Mouse (Mus musculus): ENCODE measurements at regions not wholly inside any gene's neighbourhood (a gene's known extent, or its start where the extent isn't known, plus 50 kb on each side); places are given as distances from the start of the nearest gene placed in this dataset.

- Histone ChIP-seq H3K4me2 (no peak overlapping the region), H3K9ac (ENCODE audit: low read depth, low read length) (no peak overlapping the region), H3K4me3 (ENCODE audit: low read depth, low read length) (no peak overlapping the region), H3K4me1 (replicated peaks; ENCODE audit: control insufficient read depth, insufficient read depth, low read length) (no peaks in the 10 kb centered on the region), H3K27ac (ENCODE audit: low read depth, low read length) (no peak overlapping the region), H3K27me3 (replicated peaks; ENCODE audit: control insufficient read depth, insufficient read depth, low read length) (no peaks in the 10 kb centered on the region), H3K9me3 (ENCODE audit: control insufficient read depth, low read length) (no peaks in the 10 kb centered on the region), H3K36me3 (ENCODE audit: control insufficient read depth, insufficient read depth, low read length) (no peaks in the 10 kb centered on the region)
- WGBS = 59% methylated on average over 1 of the region's 1 CpGs
- DNase-seq (ENCODE audit: low spot score) (no peak), ATAC-seq (replicated peaks; ENCODE audit: low FRiP score) (no peak)
Measured at GRCm38 (mm10) chr1:193778181-193778580, 408.1 kb upstream of the Camk1g start.

DNA sequence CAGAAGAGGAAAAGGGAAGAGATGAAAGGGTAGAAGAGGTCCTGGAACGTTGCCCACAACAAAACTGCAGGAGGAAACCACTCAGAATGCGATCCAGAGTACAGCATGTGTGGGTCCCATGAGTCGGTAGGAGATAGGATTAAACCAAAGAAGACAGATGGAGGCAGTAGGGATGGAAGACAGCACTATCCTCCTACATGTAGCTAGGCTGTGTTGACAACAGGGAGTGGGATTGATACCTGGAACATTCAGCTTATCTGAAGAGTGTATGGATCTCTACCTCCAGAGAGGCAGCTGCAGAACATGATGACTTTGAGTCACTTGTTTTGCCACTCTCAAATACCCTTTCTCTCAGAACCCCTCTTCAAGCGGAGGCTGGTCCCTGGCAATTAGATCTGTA lies 399.4 kb upstream of the Camk1g start:
- Histone ChIP-seq H3K9ac (ENCODE audit: low read depth, low read length) (no peak overlapping the region), H3K27ac (ENCODE audit: low read depth, low read length) (no peak overlapping the region), H3K4me2 (no peak overlapping the region), H3K4me1 (replicated peaks; ENCODE audit: control insufficient read depth, insufficient read depth, low read length) (no peaks in the 10 kb centered on the region), H3K27me3 (replicated peaks; ENCODE audit: control insufficient read depth, insufficient read depth, low read length) (no peaks in the 10 kb centered on the region), H3K4me3 (ENCODE audit: low read depth, low read length) (no peak overlapping the region), H3K9me3 (ENCODE audit: control insufficient read depth, low read length) (no peaks in the 10 kb centered on the region), H3K36me3 (ENCODE audit: control insufficient read depth, insufficient read depth, low read length) (no peaks in the 10 kb centered on the region)
- DNase-seq (ENCODE audit: low spot score) (no peak), ATAC-seq (replicated peaks; ENCODE audit: low FRiP score) (no peak)
- WGBS = 79% methylated on average over 4 of the region's 4 CpGs

DNA sequence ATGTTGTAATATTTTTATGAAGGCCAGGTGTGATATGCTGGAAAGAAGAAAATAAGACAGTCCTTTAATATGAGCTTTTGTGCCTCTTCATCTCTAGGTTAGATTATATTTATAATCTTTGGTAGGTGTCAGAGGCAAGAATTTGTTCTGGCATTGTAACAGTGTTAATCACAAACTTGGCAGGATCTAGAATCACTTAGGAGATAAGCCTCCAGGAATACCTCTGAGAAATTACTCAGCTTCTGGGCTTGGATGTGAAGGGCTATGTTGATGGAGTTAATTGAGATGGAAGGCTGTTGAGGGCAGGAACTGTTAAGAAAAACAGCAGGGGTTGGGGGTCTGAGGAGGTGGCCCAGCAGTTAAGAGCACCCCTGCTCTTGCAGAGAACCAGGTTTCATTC lies 394.0 kb upstream of the Camk1g start:
- no peak overlapping the region for H3K4me3 ChIP-seq (ENCODE audit: low read depth, low read length)
- H3K9ac ChIP-seq (ENCODE audit: low read depth, low read length) = no peak overlapping the region
- H3K27me3 ChIP-seq (replicated peaks; ENCODE audit: control insufficient read depth, insufficient read depth, low read length) = no peaks in the 10 kb centered on the region
- DNase-seq (ENCODE audit: low spot score) (no peak), ATAC-seq (replicated peaks; ENCODE audit: low FRiP score) (no peak)
- no peak overlapping the region for H3K4me2 ChIP-seq
- no peaks in the 10 kb centered on the region for H3K36me3 ChIP-seq (ENCODE audit: control insufficient read depth, insufficient read depth, low read length)
- no peaks in the 10 kb centered on the region for H3K4me1 ChIP-seq (replicated peaks; ENCODE audit: control insufficient read depth, insufficient read depth, low read length)
- H3K9me3 ChIP-seq (ENCODE audit: control insufficient read depth, low read length) = no peaks in the 10 kb centered on the region
- no peak overlapping the region for H3K27ac ChIP-seq (ENCODE audit: low read depth, low read length)

DNA sequence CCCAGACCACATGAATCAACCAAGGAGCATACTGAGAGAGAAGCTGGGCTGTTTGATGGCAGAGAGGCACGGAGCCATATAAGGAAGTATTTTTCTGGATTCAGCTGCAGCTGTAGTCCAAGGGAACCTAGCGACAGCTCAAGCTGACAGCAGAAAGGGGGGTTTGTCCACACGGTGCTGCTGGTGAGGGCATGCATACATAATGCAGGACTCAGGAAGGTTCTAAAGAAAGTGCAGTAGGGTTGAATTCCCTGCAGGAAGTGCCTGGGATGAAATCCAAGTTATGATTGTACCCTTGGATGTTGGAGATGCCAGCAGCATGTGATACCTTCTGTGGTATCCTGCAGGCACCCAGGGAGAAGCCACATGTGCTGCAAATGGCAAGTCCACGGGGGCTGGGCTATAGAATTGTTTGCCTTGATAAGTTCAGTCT lies 381.7 kb upstream of the Camk1g start:
- DNase-seq (ENCODE audit: low spot score) = no peak
- H3K4me3 ChIP-seq (ENCODE audit: low read depth, low read length) = no peak overlapping the region
- H3K9me3 ChIP-seq (ENCODE audit: control insufficient read depth, low read length) = no peaks in the 10 kb centered on the region
- no peak overlapping the region for H3K27ac ChIP-seq (ENCODE audit: low read depth, low read length)
- H3K27me3 ChIP-seq (replicated peaks; ENCODE audit: control insufficient read depth, insufficient read depth, low read length) = no peaks in the 10 kb centered on the region
- H3K36me3 ChIP-seq (ENCODE audit: control insufficient read depth, insufficient read depth, low read length) = no peaks in the 10 kb centered on the region
- no peaks in the 10 kb centered on the region for H3K4me1 ChIP-seq (replicated peaks; ENCODE audit: control insufficient read depth, insufficient read depth, low read length)
- WGBS = 52% methylated on average over 4 of the region's 4 CpGs
- no peak overlapping the region for H3K4me2 ChIP-seq
- no peak for ATAC-seq (replicated peaks; ENCODE audit: low FRiP score)
- H3K9ac ChIP-seq (ENCODE audit: low read depth, low read length) = no peak overlapping the region

DNA sequence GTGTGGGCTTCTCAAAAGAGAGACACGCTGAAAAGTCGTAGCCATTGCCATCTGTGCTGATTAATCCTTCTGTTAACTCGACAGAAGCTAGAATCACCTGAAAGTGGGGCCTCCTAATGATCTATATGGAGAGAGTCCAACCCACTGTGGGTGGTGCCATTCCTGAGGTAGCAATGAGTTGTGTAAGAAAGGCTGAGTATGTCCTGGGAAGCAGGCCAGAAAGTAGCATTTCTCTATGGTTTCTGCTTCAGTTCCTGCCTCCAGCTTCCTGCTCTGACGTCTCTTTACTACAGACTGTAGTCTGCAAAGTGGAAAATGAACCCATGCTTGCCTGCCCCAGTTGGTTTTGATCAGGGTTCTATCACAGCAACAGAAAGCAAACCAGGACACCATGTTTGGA lies 380.8 kb upstream of the Camk1g start:
- no peak overlapping the region for H3K9ac ChIP-seq (ENCODE audit: low read depth, low read length)
- H3K27me3 ChIP-seq (replicated peaks; ENCODE audit: control insufficient read depth, insufficient read depth, low read length) = no peaks in the 10 kb centered on the region
- 58% methylated on average over 4 of the region's 4 CpGs for WGBS
- no peak overlapping the region for H3K4me3 ChIP-seq (ENCODE audit: low read depth, low read length)
- DNase-seq (ENCODE audit: low spot score) (no peak), ATAC-seq (replicated peaks; ENCODE audit: low FRiP score) (no peak)
- no peaks in the 10 kb centered on the region for H3K4me1 ChIP-seq (replicated peaks; ENCODE audit: control insufficient read depth, insufficient read depth, low read length)
- no peak overlapping the region for H3K4me2 ChIP-seq
- H3K9me3 ChIP-seq (ENCODE audit: control insufficient read depth, low read length) = no peaks in the 10 kb centered on the region
- no peak overlapping the region for H3K27ac ChIP-seq (ENCODE audit: low read depth, low read length)
- H3K36me3 ChIP-seq (ENCODE audit: control insufficient read depth, insufficient read depth, low read length) = no peaks in the 10 kb centered on the region

GRCm38 (mm10) chr1:193747426-193747960 lies 377.4 kb upstream of the Camk1g start:
- no peak overlapping the region for H3K4me3 ChIP-seq (ENCODE audit: low read depth, low read length)
- ATAC-seq (replicated peaks; ENCODE audit: low FRiP score) (no peak), DNase-seq (ENCODE audit: low spot score) (no peak)
- no peaks in the 10 kb centered on the region for H3K4me1 ChIP-seq (replicated peaks; ENCODE audit: control insufficient read depth, insufficient read depth, low read length)
- H3K4me2 ChIP-seq = no peak overlapping the region
- H3K9me3 ChIP-seq (ENCODE audit: control insufficient read depth, low read length) = no peaks in the 10 kb centered on the region
- no peaks in the 10 kb centered on the region for H3K36me3 ChIP-seq (ENCODE audit: control insufficient read depth, insufficient read depth, low read length)
- H3K27ac ChIP-seq (ENCODE audit: low read depth, low read length) = no peak overlapping the region
- no peaks in the 10 kb centered on the region for H3K27me3 ChIP-seq (replicated peaks; ENCODE audit: control insufficient read depth, insufficient read depth, low read length)
- 82% methylated on average over 6 of the region's 6 CpGs for WGBS
- H3K9ac ChIP-seq (ENCODE audit: low read depth, low read length) = no peak overlapping the region

DNA sequence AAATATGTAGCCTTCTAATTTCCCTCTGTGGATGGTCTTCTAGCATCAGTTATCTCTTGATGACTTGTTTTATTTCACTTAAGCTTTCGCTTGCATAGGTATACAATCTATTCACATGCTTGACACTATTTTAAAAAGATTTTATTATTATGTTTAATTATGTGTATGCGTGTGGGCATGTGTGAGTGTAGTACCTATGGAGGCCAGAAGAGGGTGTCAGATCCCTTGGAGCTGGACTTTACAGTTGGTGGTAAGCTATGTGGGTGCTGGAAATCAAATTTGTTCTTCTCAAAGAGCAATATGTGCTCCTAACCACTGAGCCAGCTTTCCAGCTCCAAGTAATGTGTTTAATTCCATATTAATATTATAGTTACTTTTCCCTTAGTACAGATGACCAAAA lies 372.6 kb upstream of the Camk1g start:
- Histone ChIP-seq H3K36me3 (ENCODE audit: control insufficient read depth, insufficient read depth, low read length) (no peaks in the 10 kb centered on the region), H3K9ac (ENCODE audit: low read depth, low read length) (no peak overlapping the region), H3K4me2 (no peak overlapping the region), H3K27ac (ENCODE audit: low read depth, low read length) (no peak overlapping the region), H3K9me3 (ENCODE audit: control insufficient read depth, low read length) (no peaks in the 10 kb centered on the region), H3K27me3 (replicated peaks; ENCODE audit: control insufficient read depth, insufficient read depth, low read length) (no peaks in the 10 kb centered on the region), H3K4me1 (replicated peaks; ENCODE audit: control insufficient read depth, insufficient read depth, low read length) (no peaks in the 10 kb centered on the region), H3K4me3 (ENCODE audit: low read depth, low read length) (no peak overlapping the region)
- no peak for ATAC-seq (replicated peaks; ENCODE audit: low FRiP score)
- DNase-seq (ENCODE audit: low spot score) = no peak
- 85% methylated on average over 2 of the region's 2 CpGs for WGBS

- ATAC-seq (replicated peaks; ENCODE audit: low FRiP score) (no peak), DNase-seq (ENCODE audit: low spot score) (peak; percentile 34)
- Histone ChIP-seq H3K27ac (ENCODE audit: low read depth, low read length) (no peak overlapping the region), H3K4me2 (no peak overlapping the region), H3K27me3 (replicated peaks; ENCODE audit: control insufficient read depth, insufficient read depth, low read length) (no peaks in the 10 kb centered on the region), H3K36me3 (ENCODE audit: control insufficient read depth, insufficient read depth, low read length) (no peaks in the 10 kb centered on the region), H3K9me3 (ENCODE audit: control insufficient read depth, low read length) (no peaks in the 10 kb centered on the region), H3K9ac (ENCODE audit: low read depth, low read length) (no peak overlapping the region), H3K4me3 (ENCODE audit: low read depth, low read length) (no peak overlapping the region), H3K4me1 (replicated peaks; ENCODE audit: control insufficient read depth, insufficient read depth, low read length) (no peaks in the 10 kb centered on the region)
- WGBS = 56% methylated on average over 6 of the region's 6 CpGs
Measured at GRCm38 (mm10) chr1:193738821-193739220, 368.7 kb upstream of the Camk1g start.

- Histone ChIP-seq H3K4me2 (no peak overlapping the region), H3K36me3 (ENCODE audit: control insufficient read depth, insufficient read depth, low read length) (no peaks in the 10 kb centered on the region), H3K27me3 (replicated peaks; ENCODE audit: control insufficient read depth, insufficient read depth, low read length) (no peaks in the 10 kb centered on the region), H3K4me1 (replicated peaks; ENCODE audit: control insufficient read depth, insufficient read depth, low read length) (no peaks in the 10 kb centered on the region), H3K9me3 (ENCODE audit: control insufficient read depth, low read length) (no peaks in the 10 kb centered on the region), H3K9ac (ENCODE audit: low read depth, low read length) (no peak overlapping the region), H3K27ac (ENCODE audit: low read depth, low read length) (no peak overlapping the region), H3K4me3 (ENCODE audit: low read depth, low read length) (no peak overlapping the region)
- DNase-seq (ENCODE audit: low spot score) (no peak), ATAC-seq (replicated peaks; ENCODE audit: low FRiP score) (no peak)
- WGBS = 76% methylated on average over 1 of the region's 1 CpGs
Measured at GRCm38 (mm10) chr1:193735949-193736518, 365.9 kb upstream of the Camk1g start.

All from liver, embryonic 11.5 days (tissue).